8 mouse cellular contexts compared by ENCODE assay signal in the genomic region with DNA sequence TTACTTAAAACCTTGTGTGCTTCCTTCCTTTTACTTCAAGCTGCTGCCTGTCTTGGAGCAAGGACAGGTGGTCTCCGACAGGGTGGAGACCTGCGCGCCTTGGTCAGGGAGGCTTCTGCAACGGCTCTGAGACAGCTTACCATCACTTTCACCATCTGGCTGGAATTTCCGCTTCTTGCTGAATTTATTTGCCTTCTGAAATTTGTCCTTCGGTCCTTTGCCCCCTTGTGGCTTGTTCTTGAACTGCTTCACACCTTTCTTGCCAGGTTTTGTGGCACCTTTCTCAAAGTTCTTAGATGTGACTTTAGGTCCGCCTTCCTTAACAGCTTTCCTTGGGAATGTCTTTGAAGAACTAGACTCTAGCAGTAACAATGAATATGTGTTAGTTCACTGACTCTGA. TPM values are rescaled to one million over a fixed set of nuclear protein-coding genes. Genes with fewer than 3 reads are reported as not detected.
DNase-seq lines count a peak whose midpoint lies in the region; ATAC-seq and TF ChIP-seq lines count a peak whose summit lies in the region.

No protein-coding gene starts in this region.

- no peak overlapping the region for H3K9ac ChIP-seq in kidney, postnatal 0 days (ENCODE audit: low read depth, low read length)
- H3K9ac ChIP-seq in midbrain, embryonic 15.5 days = no peak overlapping the region

- H3K27me3 ChIP-seq in kidney, postnatal 0 days (ENCODE audit: insufficient read depth, low read length) = no peaks in the 10 kb centered on the region
- H3K27me3 ChIP-seq in midbrain, embryonic 15.5 days (replicated peaks) = no peaks in the 10 kb centered on the region

- H3K4me3 ChIP-seq in kidney, postnatal 0 days (replicated peaks; ENCODE audit: low read depth, low read length) = no peak overlapping the region
- H3K4me3 ChIP-seq in midbrain, embryonic 15.5 days = no peak overlapping the region

- H3K9me3 ChIP-seq in kidney, postnatal 0 days (replicated peaks; ENCODE audit: low read length) = no peaks in the 10 kb centered on the region
- H3K9me3 ChIP-seq in midbrain, embryonic 15.5 days = no peaks in the 10 kb centered on the region

- peak; percentile 74 for TF ChIP-seq CTCF in kidney, postnatal 0 days (IDR thresholded peaks at IDR 0.05; ENCODE audit: low read depth)

- no peak overlapping the region for H3K4me2 ChIP-seq in kidney, postnatal 0 days (ENCODE audit: low read length)
- H3K4me2 ChIP-seq in midbrain, embryonic 15.5 days = no peak overlapping the region

- ATAC-seq in kidney, postnatal 0 days (replicated peaks; ENCODE audit: low FRiP score, low read depth) = no peak
- no peak for ATAC-seq in midbrain, embryonic 15.5 days (replicated peaks)
- ATAC-seq in megakaryocyte-erythroid progenitor cell, adult 5-6 weeks (replicated peaks; ENCODE audit: low FRiP score, low TSS enrichment, poor library complexity, severe bottlenecking) = no peak

- 54% methylated on average over 7 of the region's 7 CpGs for whole genome bisulfite sequencing in kidney, postnatal 0 days
- WGBS in midbrain, embryonic 15.5 days = 68% methylated on average over 7 of the region's 7 CpGs

- H3K27ac ChIP-seq in kidney, postnatal 0 days = no peak overlapping the region
- H3K27ac ChIP-seq in midbrain, embryonic 15.5 days = peak overlapping the region; percentile 48; the same call in 1 of the 2 replicates

- DNase-seq in heart, postnatal 14 days = peak; percentile 27 to 64
- no peak for DNase-seq in heart, postnatal 25 days (ENCODE audit: low spot score)
- peak; percentile 55 for DNase-seq in urinary bladder, postnatal 14 days (ENCODE audit: low spot score)
- DNase-seq in urinary bladder, adult 2 months (ENCODE audit: low spot score) = no peak
- DNase-seq in cerebellum, adult 8-10 months = peak; percentile 59
- peak; percentile 58 for DNase-seq in kidney, postnatal 0 days (ENCODE audit: low spot score)

- intact Hi-C loops in heart, postnatal 14 days (cut with DNase I) = loop anchor here (5.0 to 10.0 kb wide), 5 partner anchors 611 to 821 kb away; a partner anchor contains a TSS
- intact Hi-C loops in heart, postnatal 25 days (cut with DNase I) = loop anchor here (5.0 kb wide), 2 partner anchors 693 to 818 kb away; a partner anchor contains a TSS

- H3K4me1 ChIP-seq in kidney, postnatal 0 days (replicated peaks; ENCODE audit: insufficient read depth, low read length) = peaks cover 7% of the 10 kb centered on the region; the same call in 1 of the 2 replicates
- peaks cover 15% of the 10 kb centered on the region for H3K4me1 ChIP-seq in midbrain, embryonic 15.5 days

- H3K36me3 ChIP-seq in kidney, postnatal 0 days (ENCODE audit: insufficient read depth, low read length) = peaks cover 43% of the 10 kb centered on the region
- peaks cover 23% of the 10 kb centered on the region for H3K36me3 ChIP-seq in midbrain, embryonic 15.5 days (replicated peaks)

RNA-seq across cellular contexts. Expression of a gene that starts 4.0 kb away (rescaled TPM):
- total RNA-seq in heart, postnatal 14 days (2021) = 10 to 100 TPM; 28.8 to 29.1 TPM
- total RNA-seq in heart, postnatal 25 days (2021) = 10 to 100 TPM; 27.0 to 30.9 TPM
- polyA plus RNA-seq in urinary bladder, adult 2 months (2012; rRNA removed) = 20.0 and 27.3 TPM in 2 replicates
- polyA plus RNA-seq in kidney, postnatal 0 days (2015; fragmentation: Nextera tagmentation; extraction: Ambion mirVana) = 100.0 and 105 TPM in 2 replicates
- 52.4 and 56.2 TPM in 2 replicates for polyA plus RNA-seq in midbrain, embryonic 15.5 days (2015; fragmentation: Nextera tagmentation; extraction: Ambion mirVana)
- 141 and 228 TPM in 2 replicates for total RNA-seq in megakaryocyte-erythroid progenitor cell, adult 5-6 weeks (2014; fragmentation: Nextera tagmentation)
- 175 and 180 TPM in 2 replicates for total RNA-seq in megakaryocyte-erythroid progenitor cell, adult 5-6 weeks (2017)

Comparison
In these comparisons a context has a peak if more than half of its experiments do, and no peak if none do; other contexts are left out.
1. DNase-seq: peak in heart, postnatal 14 days (2 of 2), urinary bladder, postnatal 14 days (single experiment), cerebellum, adult 8-10 months (single experiment) and kidney, postnatal 0 days (single experiment); none in heart, postnatal 25 days (single experiment) and urinary bladder, adult 2 months (single experiment).
2. RNA of a gene that starts 4.0 kb away (total RNA-seq): 141 to 228 TPM in megakaryocyte-erythroid progenitor cell, adult 5-6 weeks; 27.0 to 30.9 TPM in heart, postnatal 25 days and 28.8 to 29.1 TPM in heart, postnatal 14 days; every median in the first group is over 4 times any median in the second.